Mouse (Mus musculus) mature B cell (primary cell): ENCODE data around the gene Mapkapk5.
"Not testable (repeated sequence)": the region's sequence is repeated elsewhere in the genome, so short reads cannot be mapped to it uniquely, and the experiment has no call there.

Experiments used
- in situ Hi-C: fragments of 300-500 bp; cut with MboI; formaldehyde crosslinking; loops from 2 replicates; pipeline ENCODE4 v1.14.3; 2019

Mapkapk5 gene

GRCm38 (mm10) chr5:121564468-121564895 lies 18.8 kb upstream of the Mapkapk5 start:
- in situ Hi-C loops, result loop anchor here (5.0 kb wide), 1 partner anchor 33 kb away; no protein-coding TSS in a partner anchor

GRCm38 (mm10) chr5:121562436-121562835 lies 16.7 kb upstream of the Mapkapk5 start:
- in situ Hi-C loops, result loop anchor here (5.0 kb wide), 1 partner anchor 35 kb away; no protein-coding TSS in a partner anchor

- in situ Hi-C loops, result no loop called here
Observed at GRCm38 (mm10) chr5:121549196-121549595, 3.5 kb upstream of the Mapkapk5 start.

- in situ Hi-C loops, result no loop called here
Observed at GRCm38 (mm10) chr5:121547084-121547483, 1.4 kb upstream of the Mapkapk5 start.

GRCm38 (mm10) chr5:121546530-121546895 lies 808 bp upstream of the Mapkapk5 start:
- in situ Hi-C loops, result no loop called here

- in situ Hi-C loops, result no loop called here
Observed at GRCm38 (mm10) chr5:121544910-121545792, 554 bp downstream of the Mapkapk5 start, which contains the start of the genes Adam1a and Gm42878. Adam1a (minus strand) TSS chr5:121545482. Gm42878 (minus strand) TSS chr5:121545482.

GRCm38 (mm10) chr5:121543370-121543769 lies 2.3 kb downstream of the Mapkapk5 start:
- in situ Hi-C loops, result no loop called here

- in situ Hi-C loops, result no loop called here
Observed at GRCm38 (mm10) chr5:121541235-121541634, 4.5 kb downstream of the Mapkapk5 start.

GRCm38 (mm10) chr5:121540066-121540465 lies 5.6 kb downstream of the Mapkapk5 start:
- in situ Hi-C loops, result no loop called here

- in situ Hi-C loops, result no loop called here
Observed at GRCm38 (mm10) chr5:121537588-121537987, 8.1 kb downstream of the Mapkapk5 start.

- in situ Hi-C loops, result no loop called here
Observed at GRCm38 (mm10) chr5:121536921-121537555, 8.7 kb downstream of the Mapkapk5 start.

GRCm38 (mm10) chr5:121535116-121535515 lies 10.6 kb downstream of the Mapkapk5 start:
- in situ Hi-C loops, result no loop called here

GRCm38 (mm10) chr5:121534521-121534920 lies 11.2 kb downstream of the Mapkapk5 start:
- in situ Hi-C loops, result no loop called here

GRCm38 (mm10) chr5:121526961-121527360 lies 18.7 kb downstream of the Mapkapk5 start:
- in situ Hi-C loops, result no loop called here

GRCm38 (mm10) chr5:121526526-121526925 lies 19.2 kb downstream of the Mapkapk5 start:
- in situ Hi-C loops, result no loop called here

GRCm38 (mm10) chr5:121525774-121526450 lies 19.8 kb downstream of the Mapkapk5 start:
- in situ Hi-C loops, result no loop called here

- in situ Hi-C loops, result not testable (repeated sequence)
Observed at GRCm38 (mm10) chr5:121519758-121520157, 25.9 kb downstream of the Mapkapk5 start.

- in situ Hi-C loops, result no loop called here
Observed at GRCm38 (mm10) chr5:121518983-121519382, 26.7 kb downstream of the Mapkapk5 start.

GRCm38 (mm10) chr5:121510009-121510408 lies 35.7 kb downstream of the Mapkapk5 start:
- in situ Hi-C loops, result no loop called here

- in situ Hi-C loops, result no loop called here
Observed at GRCm38 (mm10) chr5:121506846-121507245, 38.9 kb downstream of the Mapkapk5 start.

- in situ Hi-C loops, result no loop called here
Observed at GRCm38 (mm10) chr5:121503231-121503630, 42.5 kb downstream of the Mapkapk5 start, which contains the start of gene Adam1b. Adam1b (minus strand) TSS chr5:121503435.

GRCm38 (mm10) chr5:121501424-121501996 lies 44.2 kb downstream of the Mapkapk5 start:
- in situ Hi-C loops, result not testable (repeated sequence)
